Mouse (Mus musculus) lung, postnatal 0 days (tissue): ENCODE data around the gene Stoml3.

Experiments
- CTCF ChIP-seq: IDR thresholded peaks from 2 replicates; pipeline ENCODE4 v1.5.1; 2016; ENCODE audit warnings: antibody characterized with exemption, mild to moderate bottlenecking
- EP300 ChIP-seq: IDR thresholded peaks from 2 replicates; pipeline ENCODE4 v1.6.1; 2016; ENCODE audit warnings: antibody characterized with exemption, mild to moderate bottlenecking, control low read depth

DNA sequence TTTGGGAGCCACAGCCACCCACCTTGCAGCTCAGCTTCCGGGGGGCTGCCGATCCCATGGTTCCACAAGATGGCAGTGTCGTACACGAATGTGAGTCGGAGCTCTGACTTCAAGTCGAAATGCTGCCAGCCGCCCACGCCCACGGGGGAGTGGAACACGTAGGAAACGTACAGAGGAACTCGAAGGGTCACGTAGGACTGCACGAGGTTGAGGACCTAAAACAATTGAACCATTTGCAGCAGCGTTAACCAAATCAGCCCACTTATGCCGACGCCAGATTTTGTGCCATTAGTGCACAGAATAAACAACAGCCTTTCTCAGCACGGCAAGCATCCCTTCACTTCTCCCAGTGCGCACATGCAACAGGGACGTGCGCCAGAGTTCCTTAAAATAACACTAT, 37.3 kb downstream of the Stoml3 start:
- TF ChIP-seq CTCF (peak; percentile 85), EP300 (no peak)
